Mouse (Mus musculus): ENCODE measurements around the gene Pla2g5. TPM values are rescaled to one million over a fixed set of nuclear protein-coding genes. Genes with fewer than 3 reads are reported as not detected.
A peak's percentile ranks its signal among the peaks of the same experiment; 100 is the strongest.

Gene Pla2g5
- total and polyA plus RNA-seq, 3 experiments, result 24.8 to 87.6 (median 33.0) TPM

- peak; percentile 74 to 77 for DNase-seq
- peaks cover 1% of the 10 kb centered on the region; the same call in 1 of the 2 replicates for H3K4me1 ChIP-seq (ENCODE audit: control insufficient read depth, insufficient read depth, low read length)
- no peaks in the 10 kb centered on the region for H3K27me3 ChIP-seq (ENCODE audit: control insufficient read depth, insufficient read depth, low read length)
- H3K9ac ChIP-seq (ENCODE audit: low read depth, low read length), result 0 out of 2 replicates have a peak overlapping the region, but pooled peaks have one; percentile 10
- H3K79me2 ChIP-seq (replicated peaks; ENCODE audit: control insufficient read depth, insufficient read depth, low read length), result no peaks in the 10 kb centered on the region
- intact Hi-C loops (cut with DNase I), result no loop called here
- no peaks in the 10 kb centered on the region for H3K36me3 ChIP-seq (ENCODE audit: control insufficient read depth, insufficient read depth, low read length)
- peak overlapping the region; percentile 45 for H3K27ac ChIP-seq
- H3K4me3 ChIP-seq, result peak overlapping the region; percentile 31
- 29% methylated on average over 8 of the region's 8 CpGs for WGBS
- TF ChIP-seq POLR2A (IDR thresholded peaks at IDR 0.05; ENCODE audit: insufficient read depth, low read depth, low read length), result no peak
- no peak for TF ChIP-seq CTCF (IDR thresholded peaks at IDR 0.05)
- no peak for TF ChIP-seq EP300 (IDR thresholded peaks at IDR 0.05; ENCODE audit: insufficient read depth, low read depth, low read length)
Measured at GRCm38 (mm10) chr4:138819101-138819500, 44.2 kb downstream of the Pla2g5 start.

- Histone ChIP-seq H3K79me2 (replicated peaks; ENCODE audit: control insufficient read depth, insufficient read depth, low read length) (no peaks in the 10 kb centered on the region), H3K4me3 (no peak overlapping the region), H3K36me3 (ENCODE audit: control insufficient read depth, insufficient read depth, low read length) (no peaks in the 10 kb centered on the region), H3K27ac (peak overlapping the region; percentile 20; the same call in 1 of the 2 replicates), H3K27me3 (ENCODE audit: control insufficient read depth, insufficient read depth, low read length) (no peaks in the 10 kb centered on the region), H3K4me1 (ENCODE audit: control insufficient read depth, insufficient read depth, low read length) (peaks cover 1% of the 10 kb centered on the region; the same call in 1 of the 2 replicates), H3K9ac (ENCODE audit: low read depth, low read length) (no peak overlapping the region)
- intact Hi-C loops (cut with DNase I), result no loop called here
- peak; percentile 28 to 41 for DNase-seq
- 0 out of 2 replicates have a peak, but pooled peaks have one; percentile 36 for TF ChIP-seq POLR2A (IDR thresholded peaks at IDR 0.05; ENCODE audit: insufficient read depth, low read depth, low read length)
- no peak for TF ChIP-seq EP300 (IDR thresholded peaks at IDR 0.05; ENCODE audit: insufficient read depth, low read depth, low read length)
- TF ChIP-seq CTCF (IDR thresholded peaks at IDR 0.05), result no peak
- WGBS, result 32% methylated on average over 6 of the region's 6 CpGs
Measured at GRCm38 (mm10) chr4:138817736-138818135, 45.5 kb downstream of the Pla2g5 start.

- 84% methylated on average over 9 of the region's 9 CpGs for WGBS
- H3K27me3 ChIP-seq (ENCODE audit: control insufficient read depth, insufficient read depth, low read length), result no peaks in the 10 kb centered on the region
- intact Hi-C loops (cut with DNase I), result no loop called here
Measured at GRCm38 (mm10) chr4:138816166-138816565, 47.1 kb downstream of the Pla2g5 start.

GRCm38 (mm10) chr4:138806920-138807541 lies 56.3 kb downstream of the Pla2g5 start:
- WGBS, result 45% methylated on average over 7 of the region's 7 CpGs
- Histone ChIP-seq H3K9ac (ENCODE audit: low read depth, low read length) (no peak overlapping the region), H3K27me3 (ENCODE audit: control insufficient read depth, insufficient read depth, low read length) (no peaks in the 10 kb centered on the region), H3K27ac (no peak overlapping the region), H3K79me2 (replicated peaks; ENCODE audit: control insufficient read depth, insufficient read depth, low read length) (no peaks in the 10 kb centered on the region), H3K36me3 (ENCODE audit: control insufficient read depth, insufficient read depth, low read length) (no peaks in the 10 kb centered on the region), H3K4me3 (no peak overlapping the region), H3K4me1 (ENCODE audit: control insufficient read depth, insufficient read depth, low read length) (no peaks in the 10 kb centered on the region; the same call in 1 of the 2 replicates)
- intact Hi-C loops (cut with DNase I), result no loop called here
- no peak for DNase-seq
- TF ChIP-seq POLR2A (IDR thresholded peaks at IDR 0.05; ENCODE audit: insufficient read depth, low read depth, low read length) (no peak), CTCF (IDR thresholded peaks at IDR 0.05) (no peak), EP300 (IDR thresholded peaks at IDR 0.05; ENCODE audit: insufficient read depth, low read depth, low read length) (no peak)

More at GRCm38 (mm10) chr4:138816166-138816565, 47.1 kb downstream of the Pla2g5 start:
- Histone ChIP-seq H3K4me3 (no peak overlapping the region), H3K9ac (ENCODE audit: low read depth, low read length) (no peak overlapping the region), H3K27ac (no peak overlapping the region), H3K79me2 (replicated peaks; ENCODE audit: control insufficient read depth, insufficient read depth, low read length) (no peaks in the 10 kb centered on the region), H3K4me1 (ENCODE audit: control insufficient read depth, insufficient read depth, low read length) (peaks cover 1% of the 10 kb centered on the region; the same call in 1 of the 2 replicates), H3K36me3 (ENCODE audit: control insufficient read depth, insufficient read depth, low read length) (no peaks in the 10 kb centered on the region)
- TF ChIP-seq EP300 (IDR thresholded peaks at IDR 0.05; ENCODE audit: insufficient read depth, low read depth, low read length), result no peak
- TF ChIP-seq CTCF (IDR thresholded peaks at IDR 0.05), result no peak
- TF ChIP-seq POLR2A (IDR thresholded peaks at IDR 0.05; ENCODE audit: insufficient read depth, low read depth, low read length), result no peak
- DNase-seq, result no peak

- Histone ChIP-seq H3K4me3 (no peak overlapping the region), H3K27me3 (ENCODE audit: control insufficient read depth, insufficient read depth, low read length) (no peaks in the 10 kb centered on the region), H3K36me3 (ENCODE audit: control insufficient read depth, insufficient read depth, low read length) (no peaks in the 10 kb centered on the region), H3K79me2 (replicated peaks; ENCODE audit: control insufficient read depth, insufficient read depth, low read length) (no peaks in the 10 kb centered on the region), H3K9ac (ENCODE audit: low read depth, low read length) (no peak overlapping the region), H3K4me1 (ENCODE audit: control insufficient read depth, insufficient read depth, low read length) (no peaks in the 10 kb centered on the region; the same call in 1 of the 2 replicates), H3K27ac (no peak overlapping the region)
- 69% methylated on average over 8 of the region's 8 CpGs for WGBS
- no peak for DNase-seq
- intact Hi-C loops (cut with DNase I), result no loop called here
- TF ChIP-seq POLR2A (IDR thresholded peaks at IDR 0.05; ENCODE audit: insufficient read depth, low read depth, low read length) (no peak), CTCF (IDR thresholded peaks at IDR 0.05) (no peak), EP300 (IDR thresholded peaks at IDR 0.05; ENCODE audit: insufficient read depth, low read depth, low read length) (no peak)
Measured at GRCm38 (mm10) chr4:138806160-138806559, 57.1 kb downstream of the Pla2g5 start.

GRCm38 (mm10) chr4:138805248-138805647 lies 58.0 kb downstream of the Pla2g5 start:
- 82% methylated on average over 8 of the region's 8 CpGs for WGBS
- no peaks in the 10 kb centered on the region for H3K36me3 ChIP-seq (ENCODE audit: control insufficient read depth, insufficient read depth, low read length)
- H3K4me1 ChIP-seq (ENCODE audit: control insufficient read depth, insufficient read depth, low read length), result no peaks in the 10 kb centered on the region; the same call in 1 of the 2 replicates
- no peaks in the 10 kb centered on the region for H3K79me2 ChIP-seq (replicated peaks; ENCODE audit: control insufficient read depth, insufficient read depth, low read length)
- TF ChIP-seq CTCF (IDR thresholded peaks at IDR 0.05) (no peak), POLR2A (IDR thresholded peaks at IDR 0.05; ENCODE audit: insufficient read depth, low read depth, low read length) (no peak), EP300 (IDR thresholded peaks at IDR 0.05; ENCODE audit: insufficient read depth, low read depth, low read length) (no peak)
- H3K27me3 ChIP-seq (ENCODE audit: control insufficient read depth, insufficient read depth, low read length), result no peaks in the 10 kb centered on the region
- no peak for DNase-seq
- no peak overlapping the region for H3K4me3 ChIP-seq
- H3K27ac ChIP-seq, result no peak overlapping the region
- no peak overlapping the region for H3K9ac ChIP-seq (ENCODE audit: low read depth, low read length)
- intact Hi-C loops (cut with DNase I), result no loop called here
